Mouse (Mus musculus) spleen, postnatal 14 days (tissue): ENCODE measurements around the gene Apba1.

Experiments used
- DNase-seq, 2 experiments: peaks; one replicate each; pipeline ENCODE4 v3.0.0; 2021 to 2022; ENCODE audit warnings: low spot score in 2 of 2

Gene Apba1

GRCm38 (mm10) chr19:23972881-23973649 is 214.4 kb downstream of the Apba1 start:
- no peak for DNase-seq

DNA sequence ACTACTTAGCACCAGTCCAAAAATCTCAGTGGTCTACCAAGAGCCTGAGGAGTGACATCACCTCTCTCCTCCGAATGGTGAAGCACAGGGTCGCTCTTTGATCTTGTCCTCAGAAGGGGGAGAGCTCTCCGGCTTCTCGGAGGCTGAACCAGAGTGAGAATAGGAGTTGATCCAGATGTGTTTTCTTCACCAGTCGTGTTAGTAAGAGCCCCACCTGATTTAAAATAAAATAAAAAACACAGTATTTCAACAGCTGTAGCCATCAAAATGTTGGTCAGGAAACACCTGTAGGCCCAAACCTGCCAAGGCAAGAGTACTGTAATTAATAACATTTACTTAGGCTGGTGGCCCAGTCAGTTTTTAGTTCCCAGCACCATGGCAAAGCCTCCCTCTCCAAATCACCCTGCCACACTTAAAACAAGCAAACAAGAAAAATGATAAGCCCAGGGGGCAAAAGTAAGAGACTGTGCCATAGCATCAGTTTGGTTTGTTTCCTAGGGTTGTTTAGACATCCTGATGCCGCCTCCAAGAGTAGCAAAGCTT is 219.3 kb downstream of the Apba1 start:
- no peak for DNase-seq

DNA sequence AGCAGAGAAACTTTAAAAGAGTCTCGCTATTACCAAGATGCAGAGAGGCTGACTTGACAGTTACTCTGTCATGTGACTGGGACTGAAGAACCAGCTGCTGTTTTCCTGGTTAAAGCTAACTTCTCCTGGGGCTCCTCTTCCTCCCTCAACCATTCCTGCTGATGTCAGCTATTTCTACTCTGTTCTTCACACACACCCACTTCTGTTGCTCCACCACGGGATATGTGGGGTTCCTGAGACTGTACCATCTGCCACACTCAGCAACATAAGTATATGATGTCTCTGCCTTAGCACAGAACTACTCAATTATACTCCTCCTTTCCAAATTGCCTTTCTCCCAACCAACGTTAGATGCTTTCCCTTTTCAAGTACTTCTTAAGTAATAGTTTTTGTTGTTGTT is 221.9 kb downstream of the Apba1 start:
- DNase-seq, result no peak

DNA sequence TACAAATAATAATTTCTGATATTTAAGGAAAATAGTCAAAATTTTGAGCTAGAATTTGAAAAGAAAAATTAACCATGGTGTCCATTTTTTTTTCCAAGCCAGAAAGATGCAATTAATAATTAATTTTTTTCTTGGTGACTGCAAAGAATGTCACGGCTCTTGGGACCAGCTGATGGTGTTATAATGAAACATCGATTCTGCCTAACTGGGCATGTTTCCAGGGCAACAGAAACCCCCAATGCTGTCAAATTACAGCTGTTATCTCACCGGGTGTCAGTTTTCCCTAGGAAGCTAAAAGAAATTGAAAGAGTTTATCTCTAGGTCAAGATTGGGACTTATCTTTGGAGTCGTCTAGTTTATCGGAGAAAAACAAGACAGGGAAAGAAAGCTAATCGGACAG is 225.5 kb downstream of the Apba1 start:
- DNase-seq, result no peak

GRCm38 (mm10) chr19:23987291-23987690 is 228.6 kb downstream of the Apba1 start:
- DNase-seq, result no peak

DNA sequence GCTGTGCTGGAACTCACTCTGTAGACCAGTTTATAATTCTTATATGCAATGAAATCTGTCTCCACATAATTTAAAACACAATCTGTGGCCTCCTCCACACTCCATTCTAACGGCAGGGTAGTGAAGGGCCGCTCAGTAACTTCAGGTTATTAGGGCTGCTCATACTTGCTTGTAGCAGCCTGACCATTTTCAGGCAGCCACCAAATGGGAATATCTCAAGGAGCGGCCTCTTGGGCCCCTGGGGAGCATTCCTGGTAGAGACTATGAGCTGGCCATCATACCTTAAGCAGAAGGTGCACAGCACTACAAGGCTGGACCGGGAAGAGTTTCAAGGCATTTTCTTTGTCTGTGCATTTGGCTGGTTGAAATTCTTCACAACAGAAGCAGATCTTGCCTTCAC is 229.5 kb downstream of the Apba1 start:
- no peak for DNase-seq

DNA sequence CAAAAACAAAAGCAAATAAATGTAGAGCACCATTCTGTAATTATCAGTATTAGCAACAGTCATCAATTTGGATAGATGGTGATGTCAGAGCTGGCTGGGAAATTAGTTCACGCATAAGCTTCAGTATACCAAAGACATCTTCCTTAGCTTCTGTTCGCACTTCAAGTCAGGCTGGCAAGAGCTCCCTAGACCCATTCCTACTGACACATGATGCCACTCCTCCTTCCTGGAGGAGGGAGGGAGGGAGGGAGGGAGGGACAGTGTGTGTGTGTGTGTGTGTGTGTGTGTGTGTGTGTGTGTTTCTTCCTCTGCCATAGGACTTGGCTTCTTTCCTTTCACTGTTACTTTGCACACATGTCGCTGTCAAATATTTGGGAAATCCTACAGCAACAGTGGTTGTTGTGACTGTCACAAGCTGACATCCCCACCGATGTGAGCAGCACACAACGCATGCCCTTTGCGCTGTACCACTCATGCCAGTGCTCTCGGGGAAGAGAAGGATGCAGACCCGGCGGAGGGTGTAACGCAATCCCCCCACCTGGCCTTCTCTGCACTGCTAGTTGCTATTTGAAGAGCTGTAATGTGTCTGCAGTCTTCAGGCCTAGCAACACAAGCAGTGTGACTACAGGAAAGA is 237.2 kb downstream of the Apba1 start:
- DNase-seq, result no peak
